Mouse (Mus musculus) kidney, adult 2 months (tissue): ENCODE data around the gene Prps1. TPM values are rescaled to one million over a fixed set of nuclear protein-coding genes. Genes with fewer than 3 reads are reported as not detected.

ENCODE experiments used
- DNase-seq: peaks from one replicate; pipeline ENCODE4 v3.0.0; 2021
- H3K27ac ChIP-seq: fragments of 200-500 bp; 2 replicates; pipeline ENCODE4 v1.5.1; 2012; ENCODE audit warnings: low read depth, low read length, control low read depth, inconsistent platforms; ENCODE audit not compliant: insufficient read depth
- H3K27me3 ChIP-seq: fragments of 200-500 bp; replicated peaks from 2 replicates; pipeline ENCODE4 v1.6.1; 2012; ENCODE audit warnings: mild to moderate bottlenecking, moderate library complexity, low read length, inconsistent platforms; ENCODE audit not compliant: control insufficient read depth, insufficient read depth
- H3K36me3 ChIP-seq: fragments of 200-500 bp; 2 replicates; pipeline ENCODE4 v1.6.1; 2012; ENCODE audit warnings: mild to moderate bottlenecking, moderate library complexity, low read length, inconsistent platforms; ENCODE audit not compliant: control insufficient read depth, insufficient read depth
- H3K4me1 ChIP-seq: fragments of 200-500 bp; 2 replicates; pipeline ENCODE4 v1.6.1; 2011; ENCODE audit warnings: low read length; ENCODE audit not compliant: control insufficient read depth, insufficient read depth
- H3K4me3 ChIP-seq: fragments of 200-500 bp; 2 replicates; pipeline ENCODE4 v1.5.1; 2011; ENCODE audit warnings: mild to moderate bottlenecking, low read depth, low read length, control low read depth; ENCODE audit not compliant: insufficient read depth
- CTCF ChIP-seq: fragments of 200-500 bp; conservative IDR thresholded peaks from 2 replicates; pipeline ENCODE4 v1.5.1; 2011; ENCODE audit warnings: low read depth, mild to moderate bottlenecking, control low read depth, low read length, moderate library complexity, mixed read lengths; ENCODE audit not compliant: insufficient read depth, insufficient read length
- POLR2A ChIP-seq: fragments of 200-500 bp; IDR thresholded peaks from one replicate; pipeline ENCODE4 v1.6.1; 2011; ENCODE audit warnings: low read depth, low read length, control low read depth
- WGBS: fragments of 180-500 bp; shearing (Covaris S2); methylation state at CpG from one replicate; pipeline ENCODE4 v1.1.7; 2018; 5-methylcytosine and 5-hydroxymethylcytosine counted together
- polyA plus RNA-seq: library from polyadenylated mRNA; depleted of rRNA; stranded (reverse); fragments of >200 nt; gene quantifications from 2 replicates; pipeline ENCODE4 v1.2.3, GENCODE M21; 2012

Gene Prps1
- polyA plus RNA-seq, 1 experiment: 16.5 TPM

DNA sequence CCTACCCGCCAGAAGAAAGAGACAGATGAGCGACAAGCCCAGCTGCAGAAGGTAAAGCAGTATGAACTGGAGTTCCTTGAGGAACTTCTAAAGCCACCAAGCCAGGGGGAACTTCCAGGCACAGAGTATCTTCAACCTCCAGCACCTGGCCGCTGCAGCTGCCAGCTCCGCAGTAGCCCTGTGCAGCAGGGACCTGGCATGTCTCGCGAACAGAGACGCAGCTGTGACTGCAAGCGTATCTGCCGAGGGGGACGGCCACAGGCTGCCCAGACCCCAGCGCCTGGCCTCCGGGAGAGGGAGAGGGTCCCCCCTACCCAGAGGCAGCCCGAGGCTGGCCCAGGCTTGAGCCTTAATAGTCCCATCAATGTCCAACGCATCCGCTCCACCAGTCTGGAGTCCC lies 24.4 kb upstream of the Prps1 start:
- Histone ChIP-seq H3K27me3 (no peaks in the 10 kb centered on the region), H3K36me3 (no peaks in the 10 kb centered on the region), H3K27ac (no peak overlapping the region), H3K4me1 (no peaks in the 10 kb centered on the region), H3K4me3 (no peak overlapping the region)
- WGBS: 90% methylated on average over 15 of the region's 15 CpGs
- DNase-seq: no peak
- TF ChIP-seq CTCF: no peak
- no peak for TF ChIP-seq POLR2A

DNA sequence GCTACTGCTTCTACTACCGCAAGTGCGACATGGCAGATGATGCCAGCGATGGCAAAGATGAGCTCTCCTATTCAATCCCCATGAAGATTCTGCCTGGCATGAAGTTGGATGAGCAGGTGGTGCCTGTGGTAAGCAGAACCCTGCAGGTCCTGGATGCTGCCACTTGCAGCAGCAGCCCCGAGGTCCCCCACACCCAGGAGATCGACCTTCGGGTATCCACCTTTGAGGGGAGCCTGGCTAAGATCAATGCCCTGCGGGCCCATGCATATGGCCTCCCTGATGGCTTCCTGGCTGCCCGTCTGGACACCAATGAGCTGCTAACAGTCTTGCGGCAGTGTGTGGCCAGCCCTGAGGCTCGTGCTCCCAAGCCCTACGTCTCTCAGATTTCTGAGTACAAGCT lies 23.6 kb upstream of the Prps1 start:
- H3K27me3 ChIP-seq: no peaks in the 10 kb centered on the region
- H3K4me1 ChIP-seq: no peaks in the 10 kb centered on the region
- DNase-seq: no peak
- H3K36me3 ChIP-seq: no peaks in the 10 kb centered on the region
- TF ChIP-seq POLR2A (no peak), CTCF (no peak)
- 91% methylated on average over 11 of the region's 11 CpGs for WGBS
- H3K27ac ChIP-seq: no peak overlapping the region
- H3K4me3 ChIP-seq: no peak overlapping the region

DNA sequence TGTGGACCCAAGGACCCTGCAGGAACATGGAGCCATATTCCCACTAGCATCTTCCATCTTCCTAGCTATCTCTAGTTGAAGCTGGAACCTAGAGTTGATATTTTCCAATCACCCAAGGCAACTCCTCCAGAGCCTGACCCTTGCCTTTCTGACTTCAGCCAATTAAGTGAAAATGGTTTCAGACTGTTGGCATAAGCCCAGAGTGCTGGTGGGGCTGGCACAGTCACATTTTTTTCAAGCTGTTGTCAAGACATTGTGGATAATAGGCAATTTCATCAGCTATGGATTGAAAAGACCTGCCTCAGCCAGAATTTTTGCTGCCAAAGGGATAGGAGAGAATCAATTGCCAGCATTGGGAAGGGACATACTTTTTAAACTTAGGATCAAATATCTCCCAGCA lies 18.5 kb upstream of the Prps1 start:
- Histone ChIP-seq H3K36me3 (no peaks in the 10 kb centered on the region), H3K27ac (no peak overlapping the region), H3K4me1 (no peaks in the 10 kb centered on the region), H3K4me3 (no peak overlapping the region), H3K27me3 (no peaks in the 10 kb centered on the region)
- DNase-seq: peak; percentile 7
- TF ChIP-seq POLR2A (no peak), CTCF (no peak)

GRCm38 (mm10) chrX:140445551-140445950 lies 10.9 kb upstream of the Prps1 start:
- DNase-seq: no peak
- Histone ChIP-seq H3K27ac (no peak overlapping the region), H3K27me3 (no peaks in the 10 kb centered on the region), H3K4me3 (no peak overlapping the region), H3K36me3 (no peaks in the 10 kb centered on the region), H3K4me1 (no peaks in the 10 kb centered on the region)
- 79% methylated on average over 13 of the region's 13 CpGs for WGBS
- TF ChIP-seq POLR2A: no peak

DNA sequence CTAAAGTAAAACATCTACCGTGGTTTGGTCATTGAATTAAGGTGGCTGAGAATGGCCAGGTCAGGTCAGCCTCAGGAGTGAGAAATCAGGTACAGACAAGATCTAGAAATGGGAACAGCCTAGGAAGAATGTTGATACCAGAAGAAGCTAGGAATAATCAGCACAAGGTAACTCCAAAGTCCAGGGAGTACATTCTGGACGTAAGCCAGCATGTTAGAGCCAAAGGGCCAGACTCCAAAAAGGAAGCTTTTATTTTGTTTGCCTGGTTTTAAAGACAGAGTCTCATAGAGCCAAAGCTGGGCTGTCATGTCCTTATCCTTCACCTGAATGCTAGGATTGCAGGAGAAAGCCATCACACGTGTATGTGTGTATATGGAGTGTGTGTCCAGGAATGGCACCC lies 6.3 kb upstream of the Prps1 start:
- no peaks in the 10 kb centered on the region for H3K36me3 ChIP-seq
- peak overlapping the region; percentile 4; the same call in 1 of the 2 replicates for H3K27ac ChIP-seq
- 29% methylated on average over 3 of the region's 3 CpGs for WGBS
- H3K4me3 ChIP-seq: no peak overlapping the region
- TF ChIP-seq POLR2A (no peak), CTCF (no peak)
- H3K27me3 ChIP-seq: no peaks in the 10 kb centered on the region
- DNase-seq: peak; percentile 79
- H3K4me1 ChIP-seq: no peaks in the 10 kb centered on the region

- under 1% methylated on average over 39 of the region's 39 CpGs for WGBS
- peaks cover 4% of the 10 kb centered on the region; the same call in 1 of the 2 replicates for H3K4me1 ChIP-seq
- peak overlapping the region; percentile 63 for H3K4me3 ChIP-seq
- no peaks in the 10 kb centered on the region for H3K27me3 ChIP-seq
- TF ChIP-seq POLR2A (no peak), CTCF (no peak)
- no peak overlapping the region for H3K27ac ChIP-seq
- H3K36me3 ChIP-seq: no peaks in the 10 kb centered on the region
- no peak for DNase-seq
Observed at GRCm38 (mm10) chrX:140456751-140457491, 508 bp downstream of the Prps1 start.

- WGBS: 7% methylated on average over 12 of the region's 12 CpGs
- Histone ChIP-seq H3K36me3 (no peaks in the 10 kb centered on the region), H3K27ac (no peak overlapping the region), H3K4me3 (0 out of 2 replicates have a peak overlapping the region, but pooled peaks have one; percentile 63), H3K4me1 (peaks cover 4% of the 10 kb centered on the region; the same call in 1 of the 2 replicates), H3K27me3 (no peaks in the 10 kb centered on the region)
- TF ChIP-seq CTCF (no peak), POLR2A (no peak)
- DNase-seq: no peak
Observed at GRCm38 (mm10) chrX:140457502-140457901, 1.1 kb downstream of the Prps1 start.
